Mouse (Mus musculus) R1 (cell line): ENCODE measurements around the gene Mrpl40.

Experiments
- DNase-seq: peaks from one replicate; pipeline ENCODE4 v3.0.0-alpha.2; 2018; ENCODE audit warnings: low read depth, low spot score

The Mrpl40 gene

DNA sequence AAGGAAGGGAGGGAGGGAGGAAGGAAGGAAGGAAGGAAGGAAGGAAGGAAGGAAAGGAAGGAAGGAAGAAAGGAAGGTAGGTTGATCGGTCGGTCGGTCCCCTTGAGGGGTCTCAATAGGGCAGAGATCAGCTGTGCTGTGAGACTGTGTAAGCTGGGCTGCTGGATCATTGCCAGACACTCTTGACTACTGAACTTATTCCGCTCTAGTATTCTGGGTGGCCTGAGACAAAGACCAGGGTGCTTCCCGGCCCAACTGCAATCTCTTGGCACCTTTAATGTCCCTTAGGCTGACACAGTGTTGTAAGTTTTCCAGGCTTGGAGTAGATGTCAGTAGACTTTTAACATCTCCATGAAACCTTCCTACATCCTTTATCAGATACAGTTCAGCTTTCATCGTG, 47.6 kb downstream of the Mrpl40 start:
- DNase-seq: no peak

DNA sequence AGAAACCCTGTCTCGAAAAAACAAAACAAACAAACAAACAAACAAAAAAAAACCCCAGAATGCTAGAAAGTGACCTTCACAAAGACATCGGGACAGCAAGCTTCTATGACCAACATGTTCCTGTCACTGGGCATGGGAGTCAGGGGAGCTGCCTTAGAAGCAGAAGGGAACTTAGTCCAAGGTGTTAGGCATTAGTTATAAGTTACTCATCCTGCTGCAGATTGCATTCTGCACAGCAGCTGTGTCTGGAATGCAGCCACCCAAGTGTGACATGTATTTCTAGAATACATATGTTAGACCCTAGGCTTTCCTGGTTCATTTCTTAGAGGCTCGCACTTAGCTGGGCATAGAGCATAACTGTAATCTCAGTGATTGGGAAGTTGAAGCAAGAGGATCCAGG, 48.0 kb downstream of the Mrpl40 start:
- DNase-seq: no peak

DNA sequence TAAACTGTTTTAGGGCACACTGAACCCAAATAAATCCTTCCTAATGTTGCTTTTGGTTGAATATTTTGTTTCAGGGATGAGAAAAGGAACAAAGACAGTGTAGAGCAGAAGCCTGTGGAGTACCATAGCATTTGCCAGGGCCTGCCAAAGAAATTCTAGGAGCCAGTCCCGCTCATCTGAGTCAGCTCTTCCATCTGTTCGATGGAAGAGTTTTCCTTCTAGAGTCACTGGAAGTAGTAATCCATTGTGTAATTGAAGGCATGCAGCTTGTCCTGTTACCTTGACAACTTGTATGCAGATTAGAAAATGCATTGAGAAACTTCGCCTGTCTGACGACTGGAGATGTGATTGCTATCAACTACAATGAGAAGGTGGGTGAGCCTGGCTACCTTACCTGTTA, 53.7 kb downstream of the Mrpl40 start:
- no peak for DNase-seq

DNA sequence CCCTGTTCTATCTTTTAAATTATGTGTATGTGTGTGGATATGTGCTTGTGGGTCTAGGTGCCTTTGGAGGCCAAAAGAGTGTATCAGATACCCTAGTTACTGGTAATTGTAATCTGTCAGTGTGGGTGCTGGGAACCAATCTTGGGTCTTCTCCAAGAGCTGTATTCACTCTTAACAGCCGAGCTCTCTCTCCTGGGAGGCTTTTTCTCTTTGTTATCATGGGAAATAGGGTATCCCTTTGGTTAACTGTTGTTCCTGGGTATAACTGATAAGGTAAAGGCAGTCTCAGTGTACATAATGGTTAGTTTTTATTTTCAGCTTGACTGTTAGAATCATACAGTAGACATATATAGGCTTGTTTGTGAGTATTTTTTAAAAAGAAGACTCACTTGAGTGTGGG, 54.3 kb downstream of the Mrpl40 start:
- no peak for DNase-seq
